Mouse (Mus musculus) CD4-positive naive resting alpha-beta T cell, adult 76 days (primary cell): Measurements from ENCODE around the gene Zdhhc4. TPM values are rescaled to one million over a fixed set of nuclear protein-coding genes. Genes with fewer than 3 reads are reported as not detected.

Experiments
- total RNA-seq: library from RNA; stranded (reverse); gene quantifications from one replicate; pipeline ENCODE4 v1.2.4, GENCODE M21; 2023

The Zdhhc4 gene
- total RNA-seq: 58.2 TPM

DNA sequence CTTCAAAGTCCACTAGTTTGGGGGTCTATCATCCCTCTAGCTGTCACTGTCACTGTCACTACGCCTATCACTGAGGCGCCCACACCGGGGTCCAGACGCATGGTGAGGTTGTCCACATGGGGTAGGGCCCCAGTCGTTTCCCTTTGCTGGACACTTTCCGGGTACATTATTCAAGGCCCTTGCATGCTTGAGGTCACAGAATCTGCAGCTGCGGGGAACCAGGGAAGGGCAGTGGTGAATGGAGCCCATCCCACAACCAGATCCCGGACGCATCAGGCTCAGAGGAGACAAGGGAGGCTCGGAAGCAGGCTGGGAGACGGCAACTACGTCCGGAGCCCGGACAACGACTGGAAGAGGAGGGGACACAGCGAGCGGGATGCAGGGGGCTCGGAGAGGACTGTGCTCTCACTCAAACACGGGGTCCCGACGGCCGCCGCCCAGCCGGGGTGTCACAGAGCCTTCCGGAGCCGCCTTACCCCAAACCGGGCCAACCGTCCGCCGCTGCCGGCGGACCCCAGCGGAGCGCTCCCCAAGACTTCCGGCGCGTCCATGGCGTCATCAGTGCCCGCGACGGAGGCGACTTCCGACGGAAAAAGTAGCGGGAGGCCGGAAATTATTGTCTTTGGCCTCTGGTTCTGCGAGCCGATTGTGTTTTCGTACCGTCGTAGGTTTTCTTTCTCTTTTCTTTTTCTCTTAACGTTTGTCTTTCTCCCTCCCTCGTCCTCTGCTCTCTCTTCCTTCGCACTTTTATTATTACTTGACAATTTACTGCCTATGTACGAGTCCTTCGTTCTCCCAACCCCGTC lies at the start of gene Zdhhc4:
Gene Zdhhc4, minus strand, starts transcription at position 567 of the 806 bp plus-strand sequence.

DNA sequence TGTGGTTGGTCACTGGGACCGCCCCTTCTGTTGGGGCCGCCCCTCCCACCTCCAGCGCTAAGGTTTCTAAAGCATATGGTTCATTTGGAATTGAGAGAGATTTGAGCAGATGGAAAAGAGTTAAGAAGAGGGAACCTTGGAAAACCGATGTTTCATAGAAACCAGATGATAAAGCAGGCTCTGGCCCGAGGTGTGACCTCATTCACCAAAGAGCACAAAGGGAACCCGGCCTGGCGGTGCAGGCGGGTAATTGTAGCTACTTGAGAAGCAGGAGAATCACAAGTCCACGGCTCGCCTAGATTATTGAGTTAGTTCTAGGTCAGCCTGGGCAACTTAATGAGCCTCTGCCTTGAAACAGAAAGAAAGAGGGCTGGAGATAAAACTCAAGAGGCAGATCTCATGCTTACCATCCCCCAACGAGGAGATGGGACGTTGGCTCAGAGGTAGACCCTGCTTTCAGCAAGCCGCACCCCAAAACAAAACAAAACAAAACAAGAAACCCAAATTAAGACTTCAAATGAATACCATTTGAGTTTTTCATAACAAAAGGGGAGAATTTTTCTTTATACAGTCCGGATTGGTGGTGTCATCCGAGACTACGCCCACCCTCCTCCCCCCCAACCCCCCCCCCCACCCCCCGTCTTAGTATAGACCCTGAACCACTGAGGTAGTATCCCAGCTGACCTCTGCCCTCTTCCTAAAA lies 27.8 kb upstream of the Zdhhc4 start, which contains the start of gene Grid2ip:
Gene Grid2ip, plus strand, starts transcription at position 653 of the 703 bp plus-strand sequence.

DNA sequence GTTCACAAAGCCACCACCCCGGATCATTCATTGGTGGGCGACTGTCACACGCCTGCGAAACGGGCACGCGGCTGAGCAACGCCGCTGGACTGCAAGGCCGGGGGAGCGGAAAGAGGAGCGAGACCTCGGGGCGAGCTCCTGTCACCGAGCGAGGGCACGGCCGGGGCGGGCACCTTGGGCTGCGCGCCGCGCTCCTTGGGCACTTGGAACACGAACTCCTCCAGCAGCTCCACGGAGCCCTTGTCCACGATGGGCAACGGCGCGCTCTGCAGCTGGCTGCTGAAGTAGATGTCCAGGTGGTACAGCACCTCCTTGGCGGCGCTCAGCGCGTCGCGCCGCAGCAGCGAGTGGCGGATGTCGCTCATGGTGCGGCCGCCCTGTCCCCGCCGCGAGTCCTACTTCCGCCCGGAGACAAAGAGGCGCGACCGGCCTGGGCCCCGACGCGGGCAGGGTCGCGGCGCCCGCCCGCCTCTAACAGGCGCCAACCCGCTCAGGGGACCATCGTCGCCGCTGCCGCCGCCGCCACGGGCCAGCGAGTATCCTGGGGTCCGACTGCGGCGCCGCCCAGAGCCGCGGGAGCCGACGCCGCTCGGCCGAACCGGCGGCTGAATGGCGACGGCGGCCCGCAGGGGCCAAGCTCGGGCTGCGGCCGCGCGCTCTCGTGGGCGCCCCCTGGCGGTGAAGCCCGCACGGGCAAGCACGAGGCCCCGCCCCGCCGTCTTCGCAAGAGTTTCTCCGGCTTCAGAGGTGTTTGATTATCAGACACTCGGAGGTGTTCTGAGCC lies 14.1 kb downstream of the Zdhhc4 start, which contains the start of gene E130309D02Rik:
Gene E130309D02Rik, minus strand, starts transcription at position 631 of the 784 bp plus-strand sequence.

DNA sequence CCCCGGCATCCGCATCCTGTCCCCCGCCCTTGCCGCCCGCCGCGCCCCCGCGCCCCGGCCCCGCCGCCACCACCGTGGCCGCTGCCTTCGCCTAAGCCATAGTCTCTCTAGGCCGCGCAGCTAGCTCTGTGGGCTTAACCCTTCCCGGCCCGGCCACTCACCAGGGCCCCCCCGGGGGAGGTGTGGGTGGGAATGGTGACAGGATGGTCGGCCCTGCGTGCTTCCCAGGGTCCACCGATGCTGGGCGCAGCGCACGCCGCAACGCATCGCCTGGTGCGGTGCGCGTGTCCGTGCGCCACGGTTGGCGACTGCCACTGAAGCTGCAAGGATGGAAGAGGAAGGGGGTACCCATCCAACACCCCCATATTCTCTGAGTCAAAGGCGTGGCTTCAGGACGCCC lies 35.7 kb downstream of the Zdhhc4 start, which contains the start of gene Zfp853:
Gene Zfp853, minus strand, starts transcription at position 220 of the 400 bp plus-strand sequence.

DNA sequence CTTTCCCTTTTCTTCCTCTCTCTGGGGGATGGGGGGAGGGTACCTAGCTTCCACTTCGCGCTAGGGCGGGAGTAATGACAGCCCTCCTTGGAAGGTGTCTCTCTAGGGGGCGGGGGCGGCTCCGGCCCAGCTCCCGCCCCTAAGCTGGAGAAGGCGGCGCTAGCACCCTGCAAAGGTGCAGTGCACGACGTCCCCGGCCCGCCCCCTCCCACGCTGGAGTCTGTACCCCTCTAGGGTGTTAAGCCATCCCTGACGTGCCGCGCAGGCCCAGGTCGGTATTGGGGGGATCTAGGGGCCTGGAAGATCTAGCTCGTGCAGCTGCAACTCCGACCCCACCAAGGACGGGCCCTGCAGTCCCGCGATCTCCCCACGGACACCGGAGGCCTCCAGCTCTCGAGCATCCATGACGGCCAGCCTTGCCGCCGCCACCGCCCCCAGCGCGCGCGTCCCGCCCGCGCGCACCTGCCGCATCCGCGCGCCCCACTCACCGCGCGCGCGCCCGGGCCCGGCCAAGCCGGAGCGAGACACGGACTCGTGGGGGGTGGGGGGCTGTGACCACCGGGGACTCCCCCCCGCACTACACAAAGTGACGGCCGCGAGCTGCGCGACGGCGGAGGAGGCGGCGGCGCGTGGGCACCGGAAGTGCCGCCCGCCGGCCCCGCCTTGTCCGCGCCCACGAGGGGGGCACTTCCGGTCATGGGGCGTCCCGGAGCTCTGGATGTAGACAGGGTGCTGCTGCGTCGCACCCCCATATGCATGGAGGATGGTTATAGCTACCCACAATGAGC lies 59.5 kb downstream of the Zdhhc4 start, which contains the start of gene Zfp316:
Gene Zfp316, minus strand, starts transcription at position 660 of the 788 bp plus-strand sequence.

Other genes starting within 250 kb of the Zdhhc4 start
- gene Rnf216, start 216.3 kb downstream of the Zdhhc4 start, total RNA-seq: 19.6 TPM
- gene Olfr718-ps1, start 181.7 kb downstream of the Zdhhc4 start, total RNA-seq: not detected
- 16.9 TPM for gene Rbak, start 148.5 kb downstream of the Zdhhc4 start, total RNA-seq
- not detected for gene Spdye4b, start 148.2 kb downstream of the Zdhhc4 start, total RNA-seq
- not detected for gene Spdye4a, start 102.4 kb downstream of the Zdhhc4 start, total RNA-seq
- gene Zfp12, start 94.1 kb downstream of the Zdhhc4 start, total RNA-seq: 33.2 TPM
- gene Zfp316, start 59.2 kb downstream of the Zdhhc4 start, total RNA-seq: 1.5 TPM
- 0.85 TPM for gene Zfp853, start 35.6 kb downstream of the Zdhhc4 start, total RNA-seq
- 39.9 TPM for gene E130309D02Rik, start 13.9 kb downstream of the Zdhhc4 start, total RNA-seq
- not detected for gene Grid2ip, start 28.1 kb upstream of the Zdhhc4 start, total RNA-seq
- gene Kdelr2, start 74.6 kb upstream of the Zdhhc4 start, total RNA-seq: 20.9 TPM
- 6.9 TPM for gene Daglb, start 135.3 kb upstream of the Zdhhc4 start, total RNA-seq
- gene Rac1, start 198.8 kb upstream of the Zdhhc4 start, total RNA-seq: 277 TPM